Mouse (Mus musculus): ENCODE results near the gene Psmg3. TPM values are rescaled to one million over a fixed set of nuclear protein-coding genes. Genes with fewer than 3 reads are reported as not detected.

The Psmg3 gene
- polyA plus RNA-seq, 1 experiment from 2014 or later: 85.5 TPM

GRCm38 (mm10) chr5:139792159-139792775 lies 34.4 kb downstream of the Psmg3 start:
- no peak for ATAC-seq
- no peaks in the 10 kb centered on the region for H3K36me3 ChIP-seq (ENCODE audit: poor library complexity, severe bottlenecking)
- H3K4me1 ChIP-seq: peaks cover 43% of the 10 kb centered on the region
- H3K4me2 ChIP-seq: peak overlapping the region; percentile 95
- 21% methylated on average over 11 of the region's 11 CpGs for WGBS
- H3K9me3 ChIP-seq (replicated peaks): no peaks in the 10 kb centered on the region
- 0 out of 2 replicates have a peak, but pooled peaks cover 7% of the 10 kb centered on the region for H3K27me3 ChIP-seq
- H3K9ac ChIP-seq: peak overlapping the region; percentile 78
- H3K27ac ChIP-seq: no peak overlapping the region
- peak overlapping the region; percentile 72 for H3K4me3 ChIP-seq

- H3K36me3 ChIP-seq (ENCODE audit: poor library complexity, severe bottlenecking): no peaks in the 10 kb centered on the region
- no peaks in the 10 kb centered on the region for H3K9me3 ChIP-seq (replicated peaks)
- peak within 1 kb of the TSS; percentile 78 for H3K9ac ChIP-seq
- ATAC-seq: peak; percentile 90
- H3K27ac ChIP-seq: no peak within 1 kb of the TSS
- H3K27me3 ChIP-seq: 0 out of 2 replicates have a peak, but pooled peaks cover 7% of the 10 kb centered on the region
- peak within 1 kb of the TSS; percentile 95 for H3K4me2 ChIP-seq
- under 1% methylated on average over 86 of the region's 92 CpGs for WGBS
- H3K4me1 ChIP-seq: peaks cover 35% of the 10 kb centered on the region
- H3K4me3 ChIP-seq: peak within 1 kb of the TSS; percentile 72
Observed at GRCm38 (mm10) chr5:139791227-139792158, 35.2 kb downstream of the Psmg3 start, which contains the start of gene Mafk. TSS of gene Mafk (plus strand) at chr5:139791513.

GRCm38 (mm10) chr5:139789466-139789865 lies 37.2 kb downstream of the Psmg3 start:
- no peak for ATAC-seq
- Histone ChIP-seq H3K4me3 (no peak overlapping the region), H3K4me2 (no peak overlapping the region), H3K4me1 (peaks cover 23% of the 10 kb centered on the region), H3K27ac (no peak overlapping the region), H3K27me3 (peaks cover 7% of the 10 kb centered on the region; the same call in 1 of the 2 replicates), H3K9ac (no peak overlapping the region), H3K9me3 (replicated peaks) (no peaks in the 10 kb centered on the region), H3K36me3 (ENCODE audit: poor library complexity, severe bottlenecking) (no peaks in the 10 kb centered on the region)
- WGBS: 55% methylated on average over 4 of the region's 4 CpGs

GRCm38 (mm10) chr5:139781406-139781805 lies 45.3 kb downstream of the Psmg3 start:
- Histone ChIP-seq H3K4me2 (no peak overlapping the region), H3K36me3 (ENCODE audit: poor library complexity, severe bottlenecking) (no peaks in the 10 kb centered on the region), H3K27ac (no peak overlapping the region), H3K4me1 (no peaks in the 10 kb centered on the region), H3K9ac (no peak overlapping the region), H3K4me3 (no peak overlapping the region), H3K9me3 (replicated peaks) (no peaks in the 10 kb centered on the region), H3K27me3 (peaks cover 6% of the 10 kb centered on the region; the same call in 1 of the 2 replicates)
- ATAC-seq: no peak
- WGBS: 83% methylated on average over 8 of the region's 8 CpGs

GRCm38 (mm10) chr5:139776966-139777365 lies 49.7 kb downstream of the Psmg3 start:
- no peaks in the 10 kb centered on the region for H3K27me3 ChIP-seq
- ATAC-seq: no peak
- no peak overlapping the region for H3K9ac ChIP-seq
- 84% methylated on average over 5 of the region's 5 CpGs for WGBS
- no peaks in the 10 kb centered on the region for H3K9me3 ChIP-seq (replicated peaks)
- H3K4me2 ChIP-seq: no peak overlapping the region
- H3K4me3 ChIP-seq: no peak overlapping the region
- no peak overlapping the region for H3K27ac ChIP-seq
- H3K36me3 ChIP-seq (ENCODE audit: poor library complexity, severe bottlenecking): peaks cover 22% of the 10 kb centered on the region
- H3K4me1 ChIP-seq: peaks cover 13% of the 10 kb centered on the region

GRCm38 (mm10) chr5:139775216-139775926 lies 51.3 kb downstream of the Psmg3 start, which contains the start of gene Ints1:
TSS of gene Ints1 (minus strand) at chr5:139775674.
- no peaks in the 10 kb centered on the region for H3K9me3 ChIP-seq (replicated peaks)
- peak within 1 kb of the TSS; percentile 98 for H3K4me3 ChIP-seq
- H3K36me3 ChIP-seq (ENCODE audit: poor library complexity, severe bottlenecking): peaks cover 38% of the 10 kb centered on the region
- H3K9ac ChIP-seq: peak within 1 kb of the TSS; percentile 92
- H3K27me3 ChIP-seq: no peaks in the 10 kb centered on the region
- H3K4me1 ChIP-seq: peaks cover 13% of the 10 kb centered on the region
- peak within 1 kb of the TSS; percentile 97 for H3K4me2 ChIP-seq
- WGBS: under 1% methylated on average over 47 of the region's 55 CpGs
- 0 out of 2 replicates have a peak within 1 kb of the TSS, but pooled peaks have one; percentile 25 for H3K27ac ChIP-seq
- ATAC-seq: peak; percentile 94

Other genes starting within 250 kb of the Psmg3 start
- 3.2 and 4.5 TPM in 2 replicates for gene Micall2, start 90.5 kb downstream of the Psmg3 start, polyA plus RNA-seq (2015; fragmentation: Nextera tagmentation; extraction: Ambion mirVana)
- gene Ints1, start 51.2 kb downstream of the Psmg3 start, polyA plus RNA-seq (2015; fragmentation: Nextera tagmentation; extraction: Ambion mirVana): 23.5 and 27.6 TPM in 2 replicates
- 14.0 and 14.3 TPM in 2 replicates for gene Mafk, start 35.4 kb downstream of the Psmg3 start, polyA plus RNA-seq (2015; fragmentation: Nextera tagmentation; extraction: Ambion mirVana)
- 0.05 and 0.20 TPM in 2 replicates for gene Tmem184a, start 7.0 kb downstream of the Psmg3 start, polyA plus RNA-seq (2015; fragmentation: Nextera tagmentation; extraction: Ambion mirVana)
- not detected in 2 replicates for gene Gm26938, start 478 bp downstream of the Psmg3 start, polyA plus RNA-seq (2015; fragmentation: Nextera tagmentation; extraction: Ambion mirVana)
- gene Elfn1, start 81.1 kb upstream of the Psmg3 start, polyA plus RNA-seq (2015; fragmentation: Nextera tagmentation; extraction: Ambion mirVana): 0.44 and 1.1 TPM in 2 replicates